Mouse (Mus musculus) kidney, postnatal 10 days (tissue): ENCODE data around the gene Rab14.

Source experiments
- DNase-seq: peaks from one replicate; pipeline ENCODE4 v3.0.0; 2021; ENCODE audit warnings: mixed read lengths

The Rab14 gene

GRCm38 (mm10) chr2:35200898-35201668 lies at the start of gene Rab14:
TSS of gene Rab14 (minus strand) at chr2:35201120.
- peak; percentile 100 for DNase-seq

GRCm38 (mm10) chr2:35247763-35248162 lies 46.8 kb upstream of the Rab14 start:
- DNase-seq = no peak

GRCm38 (mm10) chr2:35244241-35244640 lies 43.3 kb upstream of the Rab14 start:
- DNase-seq = no peak

- no peak for DNase-seq
Measured at GRCm38 (mm10) chr2:35235021-35235420, 34.1 kb upstream of the Rab14 start.

- DNase-seq = no peak
Measured at GRCm38 (mm10) chr2:35233898-35234297, 33.0 kb upstream of the Rab14 start.

GRCm38 (mm10) chr2:35232595-35233445 lies 31.9 kb upstream of the Rab14 start:
- no peak for DNase-seq

- DNase-seq = peak; percentile 78
Measured at GRCm38 (mm10) chr2:35231871-35232270, 31.0 kb upstream of the Rab14 start.

- DNase-seq = no peak
Measured at GRCm38 (mm10) chr2:35230215-35230614, 29.3 kb upstream of the Rab14 start.

- DNase-seq = no peak
Measured at GRCm38 (mm10) chr2:35228145-35228544, 27.2 kb upstream of the Rab14 start.

- no peak for DNase-seq
Measured at GRCm38 (mm10) chr2:35224285-35224684, 23.4 kb upstream of the Rab14 start.

- no peak for DNase-seq
Measured at GRCm38 (mm10) chr2:35222822-35223391, 22.0 kb upstream of the Rab14 start.

GRCm38 (mm10) chr2:35218736-35219135 lies 17.8 kb upstream of the Rab14 start:
- DNase-seq = no peak

GRCm38 (mm10) chr2:35216701-35217100 lies 15.8 kb upstream of the Rab14 start:
- DNase-seq = no peak

GRCm38 (mm10) chr2:35215363-35215762 lies 14.4 kb upstream of the Rab14 start:
- DNase-seq = peak; percentile 24

- peak; percentile 89 for DNase-seq
Measured at GRCm38 (mm10) chr2:35214881-35215358, 14.0 kb upstream of the Rab14 start.

GRCm38 (mm10) chr2:35213345-35213910 lies 12.5 kb upstream of the Rab14 start:
- no peak for DNase-seq

GRCm38 (mm10) chr2:35211681-35212080 lies 10.8 kb upstream of the Rab14 start:
- no peak for DNase-seq

- DNase-seq = no peak
Measured at GRCm38 (mm10) chr2:35208931-35209665, 8.2 kb upstream of the Rab14 start.

GRCm38 (mm10) chr2:35208054-35208453 lies 7.1 kb upstream of the Rab14 start:
- no peak for DNase-seq

- DNase-seq = no peak
Measured at GRCm38 (mm10) chr2:35206761-35207160, 5.8 kb upstream of the Rab14 start.

- no peak for DNase-seq
Measured at GRCm38 (mm10) chr2:35203729-35204128, 2.8 kb upstream of the Rab14 start.
